Mouse (Mus musculus): ENCODE measurements around the gene Harbi1.

DNA sequence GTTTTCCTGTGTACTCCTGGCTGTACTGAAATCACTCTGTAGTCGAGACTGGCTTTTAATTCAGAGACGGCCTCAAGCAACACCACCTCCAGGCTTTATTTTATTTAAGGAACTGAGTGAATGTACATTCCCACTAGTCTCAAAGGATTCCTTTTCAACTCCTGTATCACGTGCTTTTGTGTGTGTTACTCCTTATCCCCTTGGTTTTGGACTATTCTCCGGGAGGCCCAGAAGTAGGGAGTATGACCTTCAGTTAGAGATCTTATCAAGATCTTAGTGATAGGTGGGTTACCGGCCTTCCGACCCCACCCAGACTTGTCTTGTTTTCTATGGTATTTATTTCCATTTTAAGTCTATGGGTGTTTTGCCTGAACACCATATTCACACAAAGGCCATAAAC, 4.9 kb upstream of the Harbi1 start:
- TF ChIP-seq POLR2A (IDR thresholded peaks at IDR 0.05; ENCODE audit: borderline replicate concordance, insufficient read depth, low read length) = no peak
- TF ChIP-seq CTCF (IDR thresholded peaks at IDR 0.05; ENCODE audit: borderline replicate concordance, insufficient read depth, low read depth, low read length) = no peak

Measured in cerebellum, adult 2 months (tissue).